Mouse (Mus musculus): ENCODE measurements at regions not wholly inside any gene's neighbourhood (a gene's known extent, or its start where the extent isn't known, plus 50 kb on each side); places are given as distances from the start of the nearest gene placed in this dataset.

GRCm38 (mm10) chr14:99436051-99436450 lies 137.6 kb downstream of the Klf5 start:
- TF ChIP-seq POLR2A (IDR thresholded peaks at IDR 0.05; ENCODE audit: extremely low read depth, insufficient read depth, low read length) (no peak), CTCF (IDR thresholded peaks at IDR 0.05; ENCODE audit: low read depth, low read length) (no peak)
